Mouse (Mus musculus): Measurements from ENCODE around the gene Mms22l.
A peak's percentile ranks its signal among the peaks of the same experiment; 100 is the strongest.
"Not testable (repeated sequence)": the region's sequence is repeated elsewhere in the genome, so short reads cannot be mapped to it uniquely, and the experiment has no call there.

Gene Mms22l

GRCm38 (mm10) chr4:24621422-24622187 is 125.4 kb downstream of the Mms22l start:
- no peak for DNase-seq (ENCODE audit: low read depth)

- DNase-seq (ENCODE audit: low read depth) = peak; percentile 3
Measured at GRCm38 (mm10) chr4:24625951-24626584, 129.8 kb downstream of the Mms22l start.

- DNase-seq (ENCODE audit: low read depth) = peak; percentile 36
Measured at GRCm38 (mm10) chr4:24626686-24627085, 130.4 kb downstream of the Mms22l start.

- no peak for DNase-seq (ENCODE audit: low read depth)
Measured at GRCm38 (mm10) chr4:24627871-24628270, 131.6 kb downstream of the Mms22l start.

- peak; percentile 12 for DNase-seq (ENCODE audit: low read depth)
Measured at GRCm38 (mm10) chr4:24630430-24630829, 134.2 kb downstream of the Mms22l start.

GRCm38 (mm10) chr4:24631177-24631911 is 135.1 kb downstream of the Mms22l start:
- DNase-seq (ENCODE audit: low read depth) = no peak

- no peak for DNase-seq (ENCODE audit: low read depth)
Measured at GRCm38 (mm10) chr4:24642306-24642705, 146.1 kb downstream of the Mms22l start.

GRCm38 (mm10) chr4:24644735-24645134 is 148.5 kb downstream of the Mms22l start:
- not testable (repeated sequence) for DNase-seq (ENCODE audit: low read depth)

All from NIH3T3 (cell line).